Mouse (Mus musculus) forebrain, embryonic 15.5 days (tissue): ENCODE results near the gene Bak1. TPM values are rescaled to one million over a fixed set of nuclear protein-coding genes. Genes with fewer than 3 reads are reported as not detected.

Source experiments
- ATAC-seq: fragments of 200-750 bp; cut with Nextera tagmentation; replicated peaks from 2 replicates; pipeline ENCODE4 v1.8.0; 2017; ENCODE audit warnings: mild to moderate bottlenecking, moderate TSS enrichment, moderate library complexity
- H3K27ac ChIP-seq: fragments of 300-500 bp; sonication (generic); replicated peaks from 2 replicates; pipeline ENCODE4 v1.5.1; 2015; ENCODE audit warnings: mild to moderate bottlenecking, inconsistent platforms
- H3K27me3 ChIP-seq: fragments of 300-500 bp; sonication (generic); 2 replicates; pipeline ENCODE4 v1.6.1; 2015; ENCODE audit warnings: inconsistent platforms
- H3K36me3 ChIP-seq: fragments of 300-500 bp; sonication (generic); 2 replicates; pipeline ENCODE4 v1.6.1; 2015; ENCODE audit warnings: mild to moderate bottlenecking, inconsistent platforms
- H3K4me1 ChIP-seq: fragments of 300-500 bp; sonication (generic); 2 replicates; pipeline ENCODE4 v1.6.1; 2015; ENCODE audit warnings: inconsistent platforms
- H3K4me2 ChIP-seq: fragments of 300-500 bp; sonication (generic); replicated peaks from 2 replicates; pipeline ENCODE4 v1.6.1; 2015; ENCODE audit warnings: mild to moderate bottlenecking, inconsistent platforms
- H3K4me3 ChIP-seq: fragments of 300-500 bp; sonication (generic); 2 replicates; pipeline ENCODE4 v1.5.1; 2015; ENCODE audit warnings: mild to moderate bottlenecking, inconsistent platforms
- H3K9ac ChIP-seq: fragments of 300-500 bp; sonication (generic); replicated peaks from 2 replicates; pipeline ENCODE4 v1.6.1; 2015; ENCODE audit warnings: mild to moderate bottlenecking, inconsistent platforms
- H3K9me3 ChIP-seq: fragments of 300-500 bp; sonication (generic); 2 replicates; pipeline ENCODE4 v1.6.1; 2016; ENCODE audit warnings: inconsistent platforms
- WGBS: fragments of 180-500 bp; shearing (Covaris S2); methylation state at CpG from one replicate; pipeline ENCODE4 v1.1.7; 2015; ENCODE audit warnings: mixed read lengths; 5-methylcytosine and 5-hydroxymethylcytosine counted together
- polyA plus RNA-seq: library from polyadenylated mRNA; unstranded; fragments of >200 nt; fragmentation: Nextera tagmentation; extraction: Ambion mirVana; gene quantifications from 2 replicates; pipeline ENCODE4 v1.2.1, GENCODE M21; 2015

The Bak1 gene
- polyA plus RNA-seq, result 2.3 and 2.7 TPM in 2 replicates

DNA sequence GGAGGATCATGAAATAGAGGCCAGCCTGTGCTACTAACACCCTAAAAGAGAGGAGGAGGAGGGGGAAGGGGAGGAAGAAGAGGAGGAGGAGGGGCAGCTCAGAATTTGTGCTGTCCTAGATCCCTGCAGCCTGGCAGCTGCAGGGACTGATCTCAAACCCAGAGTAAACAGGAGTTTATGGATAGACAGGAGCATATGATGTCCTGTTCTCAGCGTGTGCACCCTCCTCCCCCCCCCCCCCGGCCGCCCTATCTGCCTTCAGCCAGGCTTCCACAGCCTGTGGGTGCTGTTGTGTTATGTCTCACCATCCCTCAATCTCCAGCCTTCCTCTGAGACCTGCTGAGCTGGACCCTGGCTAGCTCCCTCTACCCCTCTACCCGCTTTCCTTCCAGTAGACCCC is at the start of gene Bak1:
TSS of gene Bak1 (minus strand) at position 101 of the 400 bp plus-strand sequence.
- peak within 1 kb of the TSS; percentile 84 for H3K9ac ChIP-seq
- peak within 1 kb of the TSS; percentile 75 for H3K4me2 ChIP-seq
- peaks cover 9% of the 10 kb centered on the region; the same call in 1 of the 2 replicates for H3K36me3 ChIP-seq
- H3K27ac ChIP-seq, result peak within 1 kb of the TSS; percentile 41; the same call in 1 of the 2 replicates
- ATAC-seq, result peak; percentile 23
- H3K4me3 ChIP-seq, result peak within 1 kb of the TSS; percentile 66
- no peaks in the 10 kb centered on the region for H3K27me3 ChIP-seq
- H3K4me1 ChIP-seq, result peaks cover 22% of the 10 kb centered on the region
- WGBS, result 70% methylated on average over 3 of the region's 4 CpGs
- no peaks in the 10 kb centered on the region for H3K9me3 ChIP-seq

DNA sequence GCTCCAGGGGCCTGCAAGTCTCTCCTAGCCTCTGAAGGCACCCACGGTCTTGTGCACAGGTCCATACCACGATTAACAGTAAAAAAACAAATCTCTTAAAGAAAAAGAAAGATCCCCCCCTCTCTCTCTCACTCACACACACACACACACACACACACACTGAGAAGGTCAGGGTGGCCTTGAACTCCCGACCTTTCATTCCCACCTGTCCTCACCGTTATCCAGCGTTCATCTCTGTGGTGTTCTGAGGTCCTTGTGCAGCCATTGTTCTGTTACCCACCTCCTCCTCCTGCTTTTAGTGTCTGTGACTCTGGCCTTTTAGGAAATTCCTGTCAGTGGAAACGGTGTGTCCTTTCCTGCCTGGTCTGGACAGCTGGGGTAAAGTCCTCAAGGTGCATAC is 49.7 kb upstream of the Bak1 start:
- Histone ChIP-seq H3K36me3 (no peaks in the 10 kb centered on the region), H3K9ac (no peak overlapping the region), H3K9me3 (no peaks in the 10 kb centered on the region), H3K27ac (no peak overlapping the region), H3K4me2 (no peak overlapping the region), H3K4me3 (no peak overlapping the region), H3K27me3 (no peaks in the 10 kb centered on the region), H3K4me1 (no peaks in the 10 kb centered on the region)
- 88% methylated on average over 6 of the region's 6 CpGs for WGBS
- ATAC-seq, result no peak

- H3K4me2 ChIP-seq, result no peak overlapping the region
- no peaks in the 10 kb centered on the region for H3K4me1 ChIP-seq
- H3K4me3 ChIP-seq, result no peak overlapping the region
- 82% methylated on average over 6 of the region's 6 CpGs for WGBS
- no peak for ATAC-seq
- no peaks in the 10 kb centered on the region for H3K36me3 ChIP-seq
- H3K27me3 ChIP-seq, result no peaks in the 10 kb centered on the region
- no peak overlapping the region for H3K9ac ChIP-seq
- no peak overlapping the region for H3K27ac ChIP-seq
- H3K9me3 ChIP-seq, result no peaks in the 10 kb centered on the region
Observed at GRCm38 (mm10) chr17:27077920-27078319, 49.1 kb upstream of the Bak1 start.

DNA sequence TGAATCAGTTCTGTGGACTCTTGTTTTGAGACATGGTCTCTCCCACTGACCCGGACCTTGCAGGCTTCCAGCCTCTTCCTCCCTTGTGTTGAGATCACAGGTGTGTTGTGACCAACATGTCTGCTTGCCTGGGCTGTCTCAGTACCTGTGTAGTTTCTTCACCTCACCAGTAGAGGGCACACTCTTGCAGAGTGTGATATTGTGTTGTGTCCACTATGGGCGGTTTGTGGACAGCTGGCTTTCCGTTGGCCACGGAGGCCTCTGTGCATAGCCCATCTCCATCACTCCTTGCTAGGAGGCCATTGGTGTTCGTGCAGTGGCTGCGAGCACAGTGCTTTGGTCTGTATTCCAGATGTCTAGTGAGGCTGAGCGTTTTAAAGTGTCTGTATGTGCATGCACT is 48.3 kb upstream of the Bak1 start:
- H3K4me3 ChIP-seq, result no peak overlapping the region
- no peak for ATAC-seq

DNA sequence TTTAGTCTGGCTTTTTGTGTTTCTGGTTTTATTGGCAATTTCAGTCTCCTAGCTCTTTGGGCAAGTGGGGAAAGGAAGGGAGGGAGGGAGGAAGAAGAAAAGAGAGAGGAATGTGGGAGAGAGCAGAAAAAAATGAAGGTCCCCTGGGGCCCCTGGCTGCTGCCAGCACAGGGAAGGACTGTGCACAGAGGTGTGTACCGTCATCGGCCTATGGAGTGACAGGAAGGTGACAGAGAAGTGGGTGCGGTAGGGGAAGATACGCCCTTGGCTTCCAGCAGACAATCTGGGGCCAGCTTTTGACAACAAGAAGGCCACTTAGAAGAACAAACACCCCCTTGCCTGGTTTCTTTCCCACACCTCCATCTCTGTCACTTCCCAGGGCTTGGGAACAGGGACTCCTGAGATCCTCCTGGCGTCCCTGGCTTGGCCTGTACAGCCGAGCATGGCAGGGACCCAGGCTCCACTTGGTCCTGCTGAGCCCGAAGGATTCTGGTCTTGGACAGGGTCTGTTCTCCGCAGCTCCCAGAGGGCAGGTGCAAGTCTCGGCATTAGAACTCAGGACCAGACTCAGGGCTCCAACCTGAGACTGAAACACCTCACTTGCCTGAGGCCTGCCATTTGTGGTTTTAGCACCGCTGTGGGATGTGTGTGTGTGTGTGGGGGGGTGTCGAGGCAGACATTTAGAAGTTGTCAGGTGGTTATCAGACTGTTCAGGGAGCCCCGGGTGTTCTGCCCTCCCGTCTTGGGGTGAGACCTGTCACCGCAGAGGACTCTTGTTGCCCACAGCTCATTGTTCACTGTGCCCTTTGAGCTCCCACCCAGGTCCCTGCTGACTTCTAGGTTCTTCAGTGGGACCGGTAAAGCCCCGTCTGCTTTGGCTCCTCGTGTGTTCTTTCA is 46.3 kb upstream of the Bak1 start:
- Histone ChIP-seq H3K9ac (no peak overlapping the region), H3K4me2 (no peak overlapping the region), H3K27me3 (no peaks in the 10 kb centered on the region), H3K27ac (no peak overlapping the region), H3K9me3 (no peaks in the 10 kb centered on the region), H3K4me1 (no peaks in the 10 kb centered on the region), H3K36me3 (no peaks in the 10 kb centered on the region), H3K4me3 (no peak overlapping the region)
- ATAC-seq, result no peak
- 84% methylated on average over 17 of the region's 17 CpGs for whole genome bisulfite sequencing

More for the DNA sequence above, 48.3 kb upstream of the Bak1 start:
- WGBS, result 94% methylated on average over 7 of the region's 7 CpGs
- no peaks in the 10 kb centered on the region for H3K4me1 ChIP-seq
- no peaks in the 10 kb centered on the region for H3K9me3 ChIP-seq
- H3K27me3 ChIP-seq, result no peaks in the 10 kb centered on the region
- H3K36me3 ChIP-seq, result no peaks in the 10 kb centered on the region
- no peak overlapping the region for H3K27ac ChIP-seq
- no peak overlapping the region for H3K9ac ChIP-seq
- no peak overlapping the region for H3K4me2 ChIP-seq

GRCm38 (mm10) chr17:27074236-27074635 is 45.4 kb upstream of the Bak1 start:
- H3K27me3 ChIP-seq, result no peaks in the 10 kb centered on the region
- WGBS, result 70% methylated on average over 6 of the region's 6 CpGs
- no peak overlapping the region for H3K9ac ChIP-seq
- no peak overlapping the region for H3K27ac ChIP-seq
- no peaks in the 10 kb centered on the region for H3K4me1 ChIP-seq
- no peak for ATAC-seq
- H3K4me2 ChIP-seq, result no peak overlapping the region
- H3K4me3 ChIP-seq, result no peak overlapping the region
- no peaks in the 10 kb centered on the region for H3K9me3 ChIP-seq
- H3K36me3 ChIP-seq, result no peaks in the 10 kb centered on the region

DNA sequence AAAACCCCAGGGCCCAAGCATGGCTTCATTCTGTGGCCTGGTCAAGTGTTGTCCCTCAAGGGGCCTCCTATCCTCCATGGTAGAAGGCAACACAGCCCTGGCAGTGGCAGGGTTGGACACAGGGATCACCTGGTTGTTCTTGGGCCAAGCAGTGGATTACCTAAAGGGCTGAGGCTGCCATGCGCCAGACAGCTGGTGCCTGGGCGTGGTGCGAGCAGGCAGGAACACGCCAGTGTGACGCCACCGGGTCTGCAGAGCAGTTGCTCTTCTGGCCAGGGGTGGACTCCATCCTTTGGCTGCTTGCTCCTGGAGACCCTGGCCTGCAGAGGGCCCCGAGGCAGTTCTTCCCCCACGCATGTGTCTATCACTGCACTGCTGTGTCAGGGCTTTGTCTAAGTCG is 45.0 kb upstream of the Bak1 start:
- H3K9ac ChIP-seq, result no peak overlapping the region
- no peaks in the 10 kb centered on the region for H3K27me3 ChIP-seq
- no peak overlapping the region for H3K4me2 ChIP-seq
- no peaks in the 10 kb centered on the region for H3K36me3 ChIP-seq
- WGBS, result 78% methylated on average over 9 of the region's 9 CpGs
- H3K4me3 ChIP-seq, result no peak overlapping the region
- no peaks in the 10 kb centered on the region for H3K9me3 ChIP-seq
- H3K4me1 ChIP-seq, result no peaks in the 10 kb centered on the region
- no peak for ATAC-seq
- no peak overlapping the region for H3K27ac ChIP-seq

- Histone ChIP-seq H3K4me3 (no peak overlapping the region), H3K9me3 (no peaks in the 10 kb centered on the region), H3K9ac (no peak overlapping the region), H3K4me2 (no peak overlapping the region), H3K27ac (no peak overlapping the region), H3K4me1 (no peaks in the 10 kb centered on the region), H3K36me3 (no peaks in the 10 kb centered on the region), H3K27me3 (no peaks in the 10 kb centered on the region)
- WGBS, result 74% methylated on average over 5 of the region's 5 CpGs
- no peak for ATAC-seq
Observed at GRCm38 (mm10) chr17:27073126-27073525, 44.3 kb upstream of the Bak1 start.

GRCm38 (mm10) chr17:27072363-27072762 is 43.6 kb upstream of the Bak1 start:
- Histone ChIP-seq H3K9ac (no peak overlapping the region), H3K27ac (no peak overlapping the region), H3K9me3 (no peaks in the 10 kb centered on the region), H3K27me3 (no peaks in the 10 kb centered on the region), H3K4me1 (no peaks in the 10 kb centered on the region), H3K4me3 (no peak overlapping the region), H3K36me3 (no peaks in the 10 kb centered on the region), H3K4me2 (no peak overlapping the region)
- no peak for ATAC-seq
- WGBS, result 93% methylated on average over 8 of the region's 8 CpGs

GRCm38 (mm10) chr17:27071630-27072029 is 42.8 kb upstream of the Bak1 start:
- no peaks in the 10 kb centered on the region for H3K36me3 ChIP-seq
- 40% methylated on average over 6 of the region's 6 CpGs for WGBS
- no peak overlapping the region for H3K27ac ChIP-seq
- ATAC-seq, result no peak
- H3K9ac ChIP-seq, result no peak overlapping the region
- H3K27me3 ChIP-seq, result no peaks in the 10 kb centered on the region
- no peak overlapping the region for H3K4me2 ChIP-seq
- H3K4me3 ChIP-seq, result no peak overlapping the region
- no peaks in the 10 kb centered on the region for H3K9me3 ChIP-seq
- H3K4me1 ChIP-seq, result no peaks in the 10 kb centered on the region

- Histone ChIP-seq H3K9me3 (no peaks in the 10 kb centered on the region), H3K27me3 (no peaks in the 10 kb centered on the region), H3K9ac (no peak overlapping the region), H3K4me3 (no peak overlapping the region), H3K36me3 (no peaks in the 10 kb centered on the region), H3K4me2 (no peak overlapping the region), H3K27ac (no peak overlapping the region), H3K4me1 (no peaks in the 10 kb centered on the region)
- no peak for ATAC-seq
- 91% methylated on average over 7 of the region's 7 CpGs for WGBS
Observed at GRCm38 (mm10) chr17:27070913-27071312, 42.1 kb upstream of the Bak1 start.

DNA sequence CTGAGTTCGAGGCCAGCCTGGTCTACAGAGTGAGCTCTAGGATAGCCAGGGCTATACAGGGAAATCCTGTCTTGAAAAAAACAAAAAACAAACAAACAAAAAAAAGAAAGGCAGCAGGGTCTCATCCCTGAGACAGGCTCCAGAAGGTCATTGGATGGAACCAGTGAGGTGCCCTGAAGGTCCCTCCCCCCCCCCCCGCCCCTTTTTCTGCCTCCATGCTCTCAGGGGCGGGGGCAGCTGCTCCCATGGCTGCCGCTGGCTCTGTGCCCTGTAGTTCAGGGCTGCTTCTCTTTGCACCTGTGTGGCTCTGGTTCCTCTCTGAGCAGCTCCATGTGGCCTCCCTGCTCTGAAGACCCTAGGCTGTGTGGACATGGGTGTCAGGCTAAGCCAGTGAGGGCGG is 40.3 kb upstream of the Bak1 start:
- WGBS, result 70% methylated on average over 5 of the region's 5 CpGs
- no peak overlapping the region for H3K27ac ChIP-seq

DNA sequence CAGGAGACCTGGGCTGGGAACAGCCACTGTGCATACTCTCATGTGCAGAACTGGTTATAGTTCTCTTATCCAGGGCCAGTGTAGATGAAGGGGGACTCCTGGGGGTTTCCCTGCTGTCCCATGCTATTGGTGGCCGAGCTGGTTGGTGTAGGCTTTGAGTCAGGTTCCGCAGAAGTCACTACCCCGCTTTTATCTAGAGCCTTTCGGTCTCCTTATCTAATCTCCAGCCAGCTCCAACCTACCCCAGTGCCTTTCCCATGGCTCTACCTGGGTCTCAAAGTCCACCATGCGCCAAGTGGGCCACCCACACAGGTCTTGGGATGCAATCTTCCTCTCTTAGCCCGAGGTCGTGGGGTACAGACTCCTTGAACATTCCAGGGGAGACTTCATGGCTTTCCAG is 37.3 kb upstream of the Bak1 start:
- H3K9me3 ChIP-seq, result no peaks in the 10 kb centered on the region
- no peaks in the 10 kb centered on the region for H3K36me3 ChIP-seq
- 81% methylated on average over 7 of the region's 7 CpGs for WGBS
- H3K4me2 ChIP-seq, result no peak overlapping the region
- H3K4me3 ChIP-seq, result no peak overlapping the region
- no peak overlapping the region for H3K27ac ChIP-seq
- H3K27me3 ChIP-seq, result no peaks in the 10 kb centered on the region
- no peak overlapping the region for H3K9ac ChIP-seq
- H3K4me1 ChIP-seq, result no peaks in the 10 kb centered on the region
- ATAC-seq, result no peak

More for the DNA sequence above, 40.3 kb upstream of the Bak1 start:
- no peak overlapping the region for H3K4me2 ChIP-seq
- H3K9me3 ChIP-seq, result no peaks in the 10 kb centered on the region
- H3K4me1 ChIP-seq, result no peaks in the 10 kb centered on the region
- H3K4me3 ChIP-seq, result no peak overlapping the region
- H3K36me3 ChIP-seq, result no peaks in the 10 kb centered on the region
- no peak overlapping the region for H3K9ac ChIP-seq
- no peaks in the 10 kb centered on the region for H3K27me3 ChIP-seq
- no peak for ATAC-seq
